Mouse (Mus musculus): ENCODE measurements around the gene Zer1.

Gene Zer1

GRCm38 (mm10) chr2:30128789-30129188 lies 4.4 kb upstream of the Zer1 start:
- peak; percentile 74 for DNase-seq (ENCODE audit: low read depth, low spot score)

GRCm38 (mm10) chr2:30123729-30124471 lies 485 bp downstream of the Zer1 start:
- DNase-seq (ENCODE audit: low read depth, low spot score) = no peak

DNA sequence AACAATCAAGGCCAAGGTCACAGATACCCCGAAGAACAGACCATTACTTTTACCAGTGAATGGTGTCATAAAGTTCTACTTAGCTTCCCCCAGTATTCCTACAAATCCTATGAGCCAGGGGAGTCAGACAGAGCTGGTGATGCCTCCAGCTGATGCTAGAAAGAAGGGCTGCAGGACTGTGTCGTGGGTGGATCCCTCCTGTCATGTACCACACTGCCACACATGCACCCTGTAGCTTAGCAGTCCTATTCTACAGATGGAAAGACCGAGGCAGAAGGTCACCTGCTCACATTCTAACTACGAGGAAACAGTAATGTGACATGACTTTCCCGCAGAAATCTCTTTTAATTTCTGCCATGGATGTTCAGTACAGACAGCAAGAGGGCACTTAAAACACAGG lies 1.6 kb downstream of the Zer1 start:
- no peak for DNase-seq (ENCODE audit: low read depth, low spot score)

- no peak for DNase-seq (ENCODE audit: low read depth, low spot score)
These were observed 4.1 kb downstream of the Zer1 start for GRCm38 (mm10) chr2:30120269-30120668.

DNA sequence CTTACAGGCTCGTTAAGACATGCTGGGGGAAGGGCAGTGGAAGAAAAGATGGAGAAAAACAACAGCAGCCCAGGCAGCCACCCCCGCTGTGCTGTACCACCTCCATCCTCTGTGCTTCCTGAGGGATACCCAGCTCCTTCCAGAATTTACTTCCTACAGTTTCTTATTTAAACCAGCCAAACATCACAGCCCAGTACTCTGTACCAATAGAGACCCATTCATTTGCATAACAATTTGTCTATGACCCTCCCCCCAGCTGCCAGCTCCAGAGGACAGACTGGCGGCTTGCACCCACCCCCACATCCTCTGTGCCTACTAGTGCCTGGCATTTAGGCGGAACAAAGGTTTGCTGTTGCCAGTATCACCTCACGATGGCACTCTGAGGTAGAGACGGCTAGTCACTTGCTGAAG lies 4.7 kb downstream of the Zer1 start:
- DNase-seq (ENCODE audit: low read depth, low spot score) = peak; percentile 83

- no peak for DNase-seq (ENCODE audit: low read depth, low spot score)
These were observed 11.8 kb downstream of the Zer1 start for GRCm38 (mm10) chr2:30112564-30112963.

GRCm38 (mm10) chr2:30111500-30111899 lies 12.9 kb downstream of the Zer1 start:
- no peak for DNase-seq (ENCODE audit: low read depth, low spot score)

DNA sequence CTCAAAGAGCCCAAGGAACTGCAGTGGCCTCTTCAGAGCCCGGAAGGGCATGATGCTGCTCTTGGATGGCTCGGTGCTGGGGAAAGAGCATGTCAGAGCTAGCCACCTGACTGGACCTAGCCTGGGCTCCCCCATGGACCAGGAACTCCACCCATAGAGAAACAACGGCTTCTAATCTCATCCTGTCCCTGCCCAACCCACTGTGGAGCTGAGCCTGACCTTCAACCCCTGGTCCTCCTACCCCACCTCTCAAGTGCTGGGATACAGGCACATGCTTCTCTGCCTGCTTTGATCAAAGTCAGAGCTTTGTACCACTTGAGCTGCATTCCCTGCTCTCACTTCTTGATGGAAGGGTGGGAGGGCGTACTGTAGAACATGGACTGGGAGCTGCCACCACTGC lies 16.1 kb downstream of the Zer1 start:
- no peak for DNase-seq (ENCODE audit: low read depth, low spot score)

DNA sequence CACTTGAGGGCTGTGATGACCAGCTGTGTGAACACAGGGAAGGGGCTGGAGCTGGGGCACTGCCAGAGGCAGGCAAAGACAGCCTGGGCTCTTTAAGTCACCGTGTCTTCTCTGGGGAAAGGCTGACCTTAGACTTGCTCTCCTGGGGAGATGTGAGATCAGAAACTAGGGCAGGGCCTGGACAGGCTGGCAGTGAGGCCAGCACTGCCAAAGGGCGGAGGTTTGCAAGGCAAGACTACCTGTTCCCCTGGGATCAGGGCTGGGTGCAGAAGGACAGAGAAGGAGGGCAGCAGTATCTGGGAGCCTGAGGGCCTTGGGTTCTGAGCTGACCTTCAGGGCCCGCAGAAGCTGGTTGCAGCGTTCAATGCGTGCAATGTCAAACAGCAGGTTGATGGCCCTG lies 16.7 kb downstream of the Zer1 start:
- no peak for DNase-seq (ENCODE audit: low read depth, low spot score)

DNA sequence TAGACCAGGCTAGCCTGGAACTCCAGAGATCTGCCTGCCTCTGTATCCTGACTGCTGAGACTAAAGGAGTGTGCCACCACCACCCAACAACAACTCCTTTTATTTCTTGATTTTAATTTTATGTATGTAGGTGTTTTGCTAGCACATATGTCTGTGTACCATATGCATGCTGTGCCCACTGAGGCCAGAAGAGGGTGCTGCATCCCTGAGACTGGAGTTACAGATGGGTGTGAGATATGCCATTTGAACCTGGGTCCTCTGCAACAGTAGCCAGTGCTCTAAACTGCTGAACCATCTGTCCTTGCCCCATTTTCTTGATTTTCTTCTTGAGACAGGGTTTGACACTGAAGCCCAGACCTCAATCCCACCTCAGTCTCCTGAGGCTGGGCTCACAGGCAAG lies 18.0 kb downstream of the Zer1 start:
- DNase-seq (ENCODE audit: low read depth, low spot score) = peak; percentile 82

- DNase-seq (ENCODE audit: low read depth, low spot score) = peak; percentile 24
These were observed 24.2 kb downstream of the Zer1 start for GRCm38 (mm10) chr2:30100214-30100613.

GRCm38 (mm10) chr2:30095882-30096527 lies 28.4 kb downstream of the Zer1 start:
- peak; percentile 79 for DNase-seq (ENCODE audit: low read depth, low spot score)

DNA sequence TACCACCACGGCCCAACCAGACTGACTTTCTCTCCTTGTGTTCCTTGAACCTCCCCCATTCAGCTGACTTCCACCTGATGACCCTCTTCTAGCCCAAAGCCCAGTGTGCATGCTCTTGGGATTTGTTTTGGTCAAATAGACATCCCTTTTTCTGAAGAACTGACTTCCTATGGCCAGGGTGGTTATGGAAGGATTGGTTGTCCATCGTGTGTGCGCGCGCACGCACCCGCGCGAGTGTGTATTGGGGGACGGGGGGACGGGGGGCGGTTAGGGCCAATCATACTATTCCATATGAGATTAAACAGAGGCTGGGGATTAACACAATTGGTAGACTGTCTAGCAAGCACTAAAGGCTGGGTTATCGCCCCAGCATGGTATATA lies 30.2 kb downstream of the Zer1 start:
- no peak for DNase-seq (ENCODE audit: low read depth, low spot score)

GRCm38 (mm10) chr2:30093471-30094207 lies 30.7 kb downstream of the Zer1 start, which contains the start of gene Zdhhc12:
Gene Zdhhc12, minus strand, starts transcription at chr2:30093648.
- DNase-seq (ENCODE audit: low read depth, low spot score) = peak; percentile 99

- DNase-seq (ENCODE audit: low read depth, low spot score) = no peak
These were observed 32.0 kb downstream of the Zer1 start for GRCm38 (mm10) chr2:30092280-30092918.

- no peak for DNase-seq (ENCODE audit: low read depth, low spot score)
These were observed 32.9 kb downstream of the Zer1 start for GRCm38 (mm10) chr2:30091521-30091920.

DNA sequence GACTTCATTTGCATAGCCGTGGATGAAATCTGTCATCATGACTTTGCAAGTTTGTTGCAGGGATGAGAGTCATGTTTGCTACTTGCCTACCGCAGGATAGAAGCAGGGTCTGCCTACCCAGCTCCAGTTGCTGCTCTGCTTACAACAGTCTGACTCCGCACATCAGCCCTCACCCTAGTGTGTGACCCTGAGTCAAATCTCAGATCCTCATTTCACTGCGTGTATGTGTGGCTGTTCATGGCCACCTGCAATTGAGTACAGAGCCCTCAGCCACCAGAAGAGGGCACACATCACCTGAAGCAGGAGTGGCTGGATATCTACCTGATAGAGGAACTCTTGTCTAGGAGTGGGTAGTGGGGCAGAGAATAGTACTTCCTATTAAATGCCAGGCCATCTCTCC lies 37.1 kb downstream of the Zer1 start:
- no peak for DNase-seq (ENCODE audit: low read depth, low spot score)

GRCm38 (mm10) chr2:30084632-30085031 lies 39.8 kb downstream of the Zer1 start:
- no peak for DNase-seq (ENCODE audit: low read depth, low spot score)

DNA sequence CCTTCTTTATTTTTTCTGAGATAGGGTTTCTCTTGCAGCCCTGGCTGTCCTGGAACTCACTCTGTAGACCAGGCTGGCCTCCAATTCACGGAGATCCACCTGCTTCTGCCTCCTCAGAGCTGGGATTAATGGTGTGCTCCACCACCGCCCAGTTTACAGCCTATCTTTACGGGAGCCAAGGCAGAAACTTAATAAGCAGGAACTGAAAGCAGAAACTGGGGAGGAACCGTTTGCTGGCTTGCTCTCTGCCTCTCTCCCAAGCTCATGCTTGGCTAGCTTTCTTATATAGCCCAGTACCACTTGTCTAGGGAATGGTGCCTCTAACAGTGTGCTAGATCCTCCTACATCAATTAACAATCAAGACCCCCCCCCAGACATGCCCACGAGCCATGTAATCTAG lies 40.3 kb downstream of the Zer1 start:
- DNase-seq (ENCODE audit: low read depth, low spot score) = no peak

DNA sequence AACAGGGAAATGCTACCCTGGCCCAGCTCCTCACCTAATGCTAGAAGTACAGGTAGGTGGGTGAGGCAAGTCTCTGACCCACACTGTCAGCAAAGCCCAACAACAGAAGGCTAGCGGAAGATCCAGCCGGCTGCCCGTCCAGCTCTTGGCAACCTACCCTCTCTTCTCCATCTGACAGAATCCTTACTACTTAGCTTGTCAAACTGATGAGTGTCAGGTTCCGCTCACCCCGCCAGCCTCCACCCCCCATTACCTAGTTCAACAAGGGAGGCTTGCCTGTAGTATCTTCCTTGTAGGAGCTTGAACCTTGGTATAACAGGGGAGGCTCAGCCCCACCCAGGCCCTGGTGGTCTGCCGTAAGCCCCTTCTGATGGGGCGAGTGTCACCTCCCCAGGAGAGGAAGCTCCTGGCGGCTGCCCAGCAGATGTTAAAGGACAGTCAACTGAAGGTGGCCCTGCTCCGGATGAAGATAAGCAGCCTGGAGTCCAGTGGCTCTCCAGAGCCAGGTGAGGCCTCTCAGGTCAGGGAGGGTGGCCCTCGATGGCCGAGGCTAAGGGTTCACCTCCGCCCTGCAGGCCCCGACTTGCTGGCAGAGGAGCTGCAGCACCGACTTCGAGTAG lies 44.1 kb downstream of the Zer1 start:
- DNase-seq (ENCODE audit: low read depth, low spot score) = no peak

DNA sequence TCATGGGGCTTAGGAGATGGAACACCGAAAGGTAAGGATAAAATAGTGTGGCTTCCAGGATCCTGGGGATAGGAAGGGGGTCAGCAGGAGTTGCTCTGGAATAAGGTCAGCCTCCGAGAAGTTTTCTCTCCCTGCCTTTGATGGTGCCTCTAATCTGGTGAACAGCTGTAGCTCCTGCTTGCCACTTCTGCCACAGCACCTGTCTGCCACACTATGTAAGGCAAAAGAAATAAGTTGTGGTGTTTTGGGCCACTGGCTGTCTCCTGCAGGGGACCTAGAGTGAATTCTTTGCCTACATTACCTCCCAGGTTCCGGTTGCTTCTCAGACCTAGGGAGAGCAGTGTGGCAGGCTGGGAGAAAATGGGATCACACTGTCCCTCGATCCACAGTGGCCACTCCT lies 45.6 kb downstream of the Zer1 start:
- DNase-seq (ENCODE audit: low read depth, low spot score) = no peak

DNA sequence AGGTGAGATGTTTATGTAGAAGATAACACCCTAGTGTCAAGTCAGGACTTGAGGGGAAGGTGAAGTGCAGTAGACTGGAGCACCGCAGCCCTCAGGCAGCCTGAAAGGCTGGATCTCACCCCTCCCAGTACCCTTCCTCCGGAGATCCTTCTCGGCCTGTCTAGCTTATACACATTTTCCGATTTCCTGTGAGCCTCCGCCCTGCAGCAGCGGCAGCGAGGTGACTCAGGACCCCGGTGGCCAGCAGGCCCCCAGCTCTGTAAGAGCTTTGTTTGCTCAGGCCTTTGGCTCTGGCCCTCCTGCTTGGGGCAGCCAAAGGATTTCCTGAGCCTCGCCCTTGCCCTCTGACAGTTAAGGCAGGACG lies 46.1 kb downstream of the Zer1 start:
- no peak for DNase-seq (ENCODE audit: low read depth, low spot score)
